Mouse (Mus musculus): ENCODE results near the gene Slc2a9.

GRCm38 (mm10) chr5:38537845-38538244, 34.9 kb upstream of the Slc2a9 start:
- TF ChIP-seq USF1 (IDR thresholded peaks at IDR 0.05; ENCODE audit: low read depth, low read length): no peak
- no peak for TF ChIP-seq TBP (conservative IDR thresholded peaks at IDR 0.05; ENCODE audit: low read depth, low read length)
- no peak for TF ChIP-seq CTCF (conservative IDR thresholded peaks at IDR 0.05 in 1 of 2, IDR thresholded peaks at IDR 0.05 in 1 of 2; ENCODE audit: low read depth in 2 of 2, low read length in 2 of 2)
- TF ChIP-seq MAX (IDR thresholded peaks at IDR 0.05; ENCODE audit: low read length): no peak
- TF ChIP-seq MYC (IDR thresholded peaks at IDR 0.05; ENCODE audit: low read depth, low read length): no peak
- TF ChIP-seq ETS1 (conservative IDR thresholded peaks at IDR 0.05; ENCODE audit: low read depth, low read length): no peak
- no peak for TF ChIP-seq SMC3 (IDR thresholded peaks at IDR 0.05; ENCODE audit: low read depth, low read length)
- TF ChIP-seq RCOR1 (conservative IDR thresholded peaks at IDR 0.05; ENCODE audit: low read depth, low read length): no peak
- no peak for TF ChIP-seq USF2 (conservative IDR thresholded peaks at IDR 0.05; ENCODE audit: low read depth, low read length)
- TF ChIP-seq POLR2A (IDR thresholded peaks at IDR 0.05; ENCODE audit: low read depth, low read length): no peak
- TF ChIP-seq RAD21 (IDR thresholded peaks at IDR 0.05; ENCODE audit: low read depth, low read length): no peak
- TF ChIP-seq MAFK (IDR thresholded peaks at IDR 0.05; ENCODE audit: insufficient replicate concordance, low read length): no peak
- TF ChIP-seq MEF2A (IDR thresholded peaks at IDR 0.05; ENCODE audit: borderline replicate concordance, low read depth, low read length): no peak

Measured in CH12.LX (cell line).